Mouse (Mus musculus) myocyte (in vitro differentiated cells): ENCODE results near the gene Ugt1a2.

Source experiments
- CEBPB ChIP-seq: IDR thresholded peaks from 2 replicates; pipeline ENCODE4 v1.6.1; 2011; ENCODE audit warnings: mild to moderate bottlenecking, moderate library complexity; ENCODE audit not compliant: poor library complexity, insufficient read depth, severe bottlenecking
- E2F4 ChIP-seq: IDR thresholded peaks from one replicate; pipeline ENCODE4 v1.6.1; 2011; ENCODE audit warnings: mild to moderate bottlenecking, control low read depth, moderate library complexity; ENCODE audit not compliant: insufficient read depth
- MAX ChIP-seq: IDR thresholded peaks from one replicate; pipeline ENCODE4 v1.6.1; 2011; ENCODE audit warnings: low read depth, mild to moderate bottlenecking, control low read depth
- MYOG ChIP-seq, 3 experiments: IDR thresholded peaks; one replicate each; pipeline ENCODE4 v1.6.1; 2011; ENCODE audit warnings: control low read depth in 2 of 3, low read depth in 2 of 3, mild to moderate bottlenecking in 2 of 3; ENCODE audit not compliant: insufficient read length in 2 of 3, control insufficient read depth in 1 of 3, insufficient read depth in 1 of 3
- POLR2A ChIP-seq: IDR thresholded peaks from one replicate; pipeline ENCODE4 v1.6.1; 2011; ENCODE audit warnings: low read depth, mild to moderate bottlenecking, control low read depth, moderate library complexity; ENCODE audit not compliant: insufficient read length
- POLR2AphosphoS2 ChIP-seq: IDR thresholded peaks from one replicate; pipeline ENCODE4 v1.6.1; 2011; ENCODE audit warnings: low read depth, control low read depth; ENCODE audit not compliant: insufficient read length
- USF1 ChIP-seq: IDR thresholded peaks from one replicate; pipeline ENCODE4 v1.6.1; 2011; ENCODE audit warnings: low read depth, mild to moderate bottlenecking, control low read depth, moderate library complexity

GRCm38 (mm10) chr1:88220336-88220735, 19.9 kb downstream of the Ugt1a2 start:
- TF ChIP-seq MAX (no peak), POLR2AphosphoS2 (no peak), CEBPB (no peak), USF1 (no peak), POLR2A (no peak), E2F4 (no peak), MYOG (IDR thresholded peaks at IDR 0.05; ENCODE audit: control insufficient read depth in 1 of 3, insufficient read depth in 1 of 3, insufficient read length in 2 of 3, low read depth in 2 of 3) (no peak)
